Mouse (Mus musculus) hindbrain, embryonic 16.5 days (tissue): ENCODE measurements around the gene Tnfrsf8. TPM values are rescaled to one million over a fixed set of nuclear protein-coding genes. Genes with fewer than 3 reads are reported as not detected.

Source experiments
- ATAC-seq: fragments of 200-750 bp; cut with Nextera tagmentation; 2 replicates; pipeline ENCODE4 v1.8.0; 2017; ENCODE audit warnings: moderate TSS enrichment, moderate library complexity
- H3K27ac ChIP-seq: fragments of 300-500 bp; sonication (generic); 2 replicates; pipeline ENCODE4 v1.5.1; 2014; ENCODE audit warnings: low read depth, mild to moderate bottlenecking, control low read depth, low read length, moderate library complexity
- H3K27me3 ChIP-seq: fragments of 300-500 bp; sonication (generic); replicated peaks from 2 replicates; pipeline ENCODE4 v1.6.1; 2014; ENCODE audit warnings: low read length; ENCODE audit not compliant: control insufficient read depth, insufficient read depth
- H3K36me3 ChIP-seq: fragments of 300-500 bp; sonication (generic); 2 replicates; pipeline ENCODE4 v1.6.1; 2014; ENCODE audit warnings: mild to moderate bottlenecking, low read length, moderate library complexity, mixed read lengths; ENCODE audit not compliant: control insufficient read depth, insufficient read depth
- H3K4me1 ChIP-seq: fragments of 300-500 bp; sonication (generic); 2 replicates; pipeline ENCODE4 v1.6.1; 2014; ENCODE audit warnings: low read depth, low read length; ENCODE audit not compliant: control insufficient read depth, insufficient read depth
- H3K4me2 ChIP-seq: fragments of 300-500 bp; sonication (generic); 2 replicates; pipeline ENCODE4 v1.6.1; 2014; ENCODE audit warnings: mild to moderate bottlenecking, low read length, control low read depth, moderate library complexity
- H3K4me3 ChIP-seq: fragments of 300-500 bp; sonication (generic); 2 replicates; pipeline ENCODE4 v1.5.1; 2014; ENCODE audit warnings: mild to moderate bottlenecking, low read length, control low read depth, moderate library complexity
- H3K9ac ChIP-seq: fragments of 300-500 bp; sonication (generic); 2 replicates; pipeline ENCODE4 v1.6.1; 2014; ENCODE audit warnings: low read depth, mild to moderate bottlenecking, control low read depth, low read length, moderate library complexity
- H3K9me3 ChIP-seq: fragments of 300-500 bp; sonication (generic); 2 replicates; pipeline ENCODE4 v1.6.1; 2014; ENCODE audit warnings: mild to moderate bottlenecking, low read length, moderate library complexity; ENCODE audit not compliant: control insufficient read depth
- WGBS: fragments of 180-500 bp; shearing (Covaris S2); extraction: QIAGEN DNeasy Blood & Tissue Kit; methylation state at CpG from one replicate; pipeline ENCODE4 v1.1.7; 2014; 5-methylcytosine and 5-hydroxymethylcytosine counted together
- polyA plus RNA-seq: library from polyadenylated mRNA; unstranded; fragments of >200 nt; fragmentation: Nextera tagmentation; extraction: Ambion mirVana; gene quantifications from 2 replicates; pipeline ENCODE4 v1.2.1, GENCODE M21; 2015

Tnfrsf8 gene
- polyA plus RNA-seq, 1 experiment from 2014 or later: 0.85 TPM

DNA sequence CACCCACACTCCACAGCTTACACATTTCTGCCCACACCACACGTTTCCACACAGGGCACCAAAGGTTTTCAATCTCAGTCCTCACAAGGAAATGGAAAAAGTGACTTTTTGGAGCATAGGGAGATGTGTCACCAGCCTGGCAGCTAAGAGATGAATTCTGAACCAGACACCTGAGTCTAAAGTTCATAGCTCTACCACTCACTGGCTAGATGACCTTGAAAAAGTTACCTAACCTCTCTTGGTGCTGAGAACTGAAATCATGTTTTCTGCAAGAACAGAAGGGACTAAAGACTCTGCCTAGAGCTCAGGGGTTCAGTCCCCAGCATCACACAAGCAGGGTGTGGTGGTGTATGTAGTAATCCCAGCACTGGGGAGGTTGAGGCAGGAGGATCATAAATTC is 95.0 kb downstream of the Tnfrsf8 start:
- H3K4me1 ChIP-seq: peaks cover under 1% of the 10 kb centered on the region; the same call in 1 of the 2 replicates
- no peak overlapping the region for H3K4me3 ChIP-seq
- H3K4me2 ChIP-seq: no peak overlapping the region
- H3K36me3 ChIP-seq: no peaks in the 10 kb centered on the region
- 63% methylated on average over 1 of the region's 1 CpGs for WGBS
- H3K9ac ChIP-seq: no peak overlapping the region
- no peaks in the 10 kb centered on the region for H3K9me3 ChIP-seq
- H3K27me3 ChIP-seq: no peaks in the 10 kb centered on the region
- no peak for ATAC-seq
- no peak overlapping the region for H3K27ac ChIP-seq

DNA sequence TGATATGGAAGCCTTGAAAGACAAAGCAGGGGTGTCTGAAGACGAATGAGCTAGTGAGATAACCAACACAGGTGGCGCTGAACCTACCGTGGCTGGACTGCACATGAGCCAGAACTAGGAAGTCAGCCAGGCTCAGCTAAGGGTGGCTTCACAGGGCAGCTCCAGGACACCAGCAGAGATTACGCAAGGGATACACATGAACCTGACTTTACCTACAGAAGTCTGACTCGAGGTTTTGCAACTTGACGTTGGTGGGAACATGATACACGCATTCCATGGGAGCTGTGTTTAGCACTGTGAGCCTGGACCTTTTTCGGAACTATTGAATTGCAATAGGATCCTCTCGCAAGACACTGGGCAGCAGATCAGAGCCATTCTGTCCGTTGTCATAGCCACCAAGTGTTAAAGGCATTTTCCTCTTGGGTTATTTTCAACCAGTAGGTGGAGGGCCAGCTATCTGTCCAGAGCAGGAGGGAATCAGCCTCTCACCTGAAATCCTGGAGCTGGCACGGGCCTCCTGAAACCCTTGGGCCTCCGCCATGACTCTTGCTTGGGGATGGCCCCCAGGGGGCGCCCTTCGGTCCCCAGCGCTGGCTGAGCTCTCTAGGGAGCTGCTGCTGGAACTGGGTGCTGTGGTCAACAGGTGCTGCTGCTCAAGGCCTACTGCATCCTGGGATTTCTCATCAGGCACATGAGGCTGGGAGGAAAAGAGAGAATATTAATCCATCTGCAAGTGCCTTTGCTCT is 95.6 kb downstream of the Tnfrsf8 start:
- no peak for ATAC-seq
- Histone ChIP-seq H3K27ac (no peak overlapping the region), H3K36me3 (no peaks in the 10 kb centered on the region), H3K9me3 (no peaks in the 10 kb centered on the region), H3K9ac (no peak overlapping the region), H3K4me1 (peaks cover 6% of the 10 kb centered on the region), H3K27me3 (no peaks in the 10 kb centered on the region), H3K4me3 (no peak overlapping the region), H3K4me2 (no peak overlapping the region)
- 68% methylated on average over 15 of the region's 15 CpGs for WGBS

DNA sequence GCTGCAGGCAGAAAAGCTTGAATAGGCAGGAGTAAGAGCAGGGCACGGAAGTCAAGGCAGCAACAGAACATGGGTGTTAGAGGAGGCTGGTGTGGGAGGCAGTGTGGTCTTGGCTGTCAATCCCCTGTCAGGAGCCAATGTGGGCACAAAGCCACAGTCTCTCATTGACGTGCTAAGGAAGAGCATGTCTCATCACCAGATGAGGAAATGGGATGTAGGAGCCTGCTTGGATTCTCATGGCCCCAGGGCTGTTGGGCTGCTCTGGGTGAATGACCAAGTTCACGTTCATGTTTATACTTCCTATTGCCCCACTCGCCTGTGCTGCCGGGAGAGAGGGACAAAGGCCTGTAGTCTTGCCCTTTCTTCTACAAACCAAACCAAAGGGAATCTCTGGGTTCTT is 97.1 kb downstream of the Tnfrsf8 start:
- no peaks in the 10 kb centered on the region for H3K27me3 ChIP-seq
- H3K9ac ChIP-seq: no peak overlapping the region
- H3K36me3 ChIP-seq: no peaks in the 10 kb centered on the region
- no peak overlapping the region for H3K4me3 ChIP-seq
- ATAC-seq: no peak
- no peak overlapping the region for H3K4me2 ChIP-seq
- peaks cover 9% of the 10 kb centered on the region for H3K4me1 ChIP-seq
- 66% methylated on average over 5 of the region's 5 CpGs for WGBS
- H3K27ac ChIP-seq: no peak overlapping the region
- H3K9me3 ChIP-seq: no peaks in the 10 kb centered on the region

Other genes with a start within 250 kb of the Tnfrsf8 start
- gene Vps13d, start 120.2 kb downstream of the Tnfrsf8 start, polyA plus RNA-seq: 11.4 and 11.9 TPM in 2 replicates
- 3.9 and 4.3 TPM in 2 replicates for gene Tnfrsf1b, start 68.3 kb downstream of the Tnfrsf8 start, polyA plus RNA-seq
- gene Zfp990, start 195.6 kb upstream of the Tnfrsf8 start, polyA plus RNA-seq: 0.06 and 0.10 TPM in 2 replicates